Mouse (Mus musculus) small intestine, adult 2 months (tissue): ENCODE data around the gene Eif3b.

ENCODE experiments used
- CTCF ChIP-seq: fragments of 200-500 bp; IDR thresholded peaks from 2 replicates; pipeline ENCODE4 v1.5.1; 2012; ENCODE audit warnings: low read depth, mild to moderate bottlenecking, control low read depth, inconsistent platforms, low read length, moderate library complexity, mixed read lengths; ENCODE audit not compliant: insufficient replicate concordance, insufficient read length; ENCODE audit errors: extremely low read depth
- POLR2A ChIP-seq: fragments of 200-500 bp; IDR thresholded peaks from 2 replicates; pipeline ENCODE4 v1.6.1; 2012; ENCODE audit warnings: low read depth, mild to moderate bottlenecking, control low read depth, inconsistent platforms, low read length, moderate library complexity

GRCm38 (mm10) chr5:140454488-140454887 lies 35.4 kb downstream of the Eif3b start:
- TF ChIP-seq POLR2A (no peak), CTCF (no peak)
